Mouse (Mus musculus): ENCODE data around the gene Nectin3.

- TF ChIP-seq CTCF (IDR thresholded peaks at IDR 0.05; ENCODE audit: control insufficient read depth, insufficient read depth, low read length) (no peak), POLR2A (IDR thresholded peaks at IDR 0.05; ENCODE audit: borderline replicate concordance, control insufficient read depth, low read depth, low read length) (no peak)
Measured at GRCm38 (mm10) chr16:46362022-46362421, 136.3 kb downstream of the Nectin3 start.

Measured in bone marrow, adult 2 months (tissue).